13 mouse cellular contexts compared by ENCODE assay signal in the genomic region with DNA sequence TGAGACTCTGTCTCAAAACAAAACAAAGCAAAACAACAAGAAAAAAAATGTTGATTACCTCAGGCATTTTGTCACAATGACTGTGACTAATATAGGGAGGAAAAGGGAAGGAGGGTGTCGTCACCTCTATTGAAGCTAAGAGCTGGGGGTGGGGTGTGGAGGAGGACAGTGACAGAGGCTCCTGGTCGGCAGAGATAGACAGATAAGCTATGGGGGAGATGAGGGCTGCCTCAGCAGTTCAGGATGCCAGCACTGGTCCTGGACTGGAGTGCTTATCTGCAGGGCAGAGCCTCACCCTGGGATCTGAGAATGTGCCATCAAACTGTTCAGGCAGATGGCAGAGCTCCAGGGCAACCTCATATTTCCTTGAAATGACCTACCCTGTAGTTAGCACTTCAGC. TPM values are rescaled to one million over a fixed set of nuclear protein-coding genes. Genes with fewer than 3 reads are reported as not detected.
DNase-seq lines count a peak whose midpoint lies in the region; ATAC-seq lines count a peak whose summit lies in the region.
"Had no signal": no experiment of that assay in that cellular context is flagged by ENCODE, and none has a peak within 500 bp of the region (broad histone marks: within the 10 kb centered on the region; RNA-seq: fewer than 3 reads in every experiment).

No protein-coding gene starts in this region.

- 0 out of 2 replicates have a peak, but pooled peaks cover 2% of the 10 kb centered on the region for H3K4me1 ChIP-seq in heart, embryonic 16.5 days (ENCODE audit: control insufficient read depth, insufficient read depth, low read length)
- no peaks in the 10 kb centered on the region for H3K4me1 ChIP-seq in forebrain, embryonic 14.5 days (ENCODE audit: control insufficient read depth, insufficient read depth, low read length)
- H3K4me1 ChIP-seq: forebrain, embryonic 12.5 days; heart, embryonic 15.5 days had no signal

- no peak overlapping the region for H3K9ac ChIP-seq in heart, embryonic 16.5 days (ENCODE audit: low read length)
- no peak overlapping the region for H3K9ac ChIP-seq in forebrain, embryonic 14.5 days (ENCODE audit: low read length)
- H3K9ac ChIP-seq: forebrain, embryonic 12.5 days; heart, embryonic 15.5 days; limb, embryonic 13.5 days had no signal

- H3K27ac ChIP-seq in heart, embryonic 16.5 days (ENCODE audit: low read length), result no peak overlapping the region
- no peak overlapping the region for H3K27ac ChIP-seq in forebrain, embryonic 14.5 days (ENCODE audit: low read depth, low read length)
- H3K27ac ChIP-seq: forebrain, embryonic 12.5 days; heart, embryonic 15.5 days; limb, embryonic 13.5 days had no signal

- no peaks in the 10 kb centered on the region; the same call in 1 of the 2 replicates for H3K9me3 ChIP-seq in heart, embryonic 16.5 days (replicated peaks; ENCODE audit: control insufficient read depth, low read length)
- H3K9me3 ChIP-seq in forebrain, embryonic 14.5 days (replicated peaks; ENCODE audit: control insufficient read depth, low read length), result no peaks in the 10 kb centered on the region
- H3K9me3 ChIP-seq: forebrain, embryonic 12.5 days; heart, embryonic 15.5 days had no signal

- ATAC-seq in heart, embryonic 16.5 days (replicated peaks; ENCODE audit: extremely low read depth, insufficient read depth, low FRiP score), result 0 out of 2 replicates have a peak, but pooled peaks have one; percentile 18
- ATAC-seq in forebrain, embryonic 14.5 days, result no peak

- 34% methylated on average over 2 of the region's 2 CpGs for WGBS in heart, embryonic 16.5 days
- WGBS in forebrain, embryonic 14.5 days, result 74% methylated on average over 2 of the region's 2 CpGs

- H3K36me3 ChIP-seq in heart, embryonic 16.5 days (ENCODE audit: control insufficient read depth, insufficient read depth), result no peaks in the 10 kb centered on the region
- H3K36me3 ChIP-seq in forebrain, embryonic 14.5 days (ENCODE audit: control insufficient read depth, insufficient read depth, low read length), result no peaks in the 10 kb centered on the region
- H3K36me3 ChIP-seq: forebrain, embryonic 12.5 days; heart, embryonic 15.5 days; limb, embryonic 13.5 days had no signal

- H3K4me2 ChIP-seq in heart, embryonic 16.5 days (ENCODE audit: low read depth, low read length), result no peak overlapping the region
- no peak overlapping the region for H3K4me2 ChIP-seq in forebrain, embryonic 14.5 days (ENCODE audit: low read length)
- H3K4me2 ChIP-seq: forebrain, embryonic 12.5 days; heart, embryonic 15.5 days; limb, embryonic 13.5 days had no signal

- DNase-seq in heart, postnatal 36 days, result no peak
- DNase-seq in adipocyte (ENCODE audit: low spot score) (peak; percentile 7), liver (peak; percentile 87)
- DNase-seq in spleen, postnatal 10 days (ENCODE audit: low spot score in 2 of 2), result peak; percentile 50 to 66
- DNase-seq in left cerebral cortex, postnatal 4 days, result no peak
- DNase-seq in forebrain, embryonic 14.5 days (ENCODE audit: low spot score), result no peak
- DNase-seq in right cerebral cortex, postnatal 14 days, result no peak
- DNase-seq: adrenal gland, adult 2 months had no signal

- intact Hi-C loops in heart, postnatal 36 days (cut with DNase I), result no loop called here
- intact Hi-C loops in left cerebral cortex, postnatal 4 days (cut with DNase I), result no loop called here

- no peaks in the 10 kb centered on the region for H3K27me3 ChIP-seq in heart, embryonic 16.5 days (ENCODE audit: control insufficient read depth, insufficient read depth, low read length)
- no peaks in the 10 kb centered on the region for H3K27me3 ChIP-seq in forebrain, embryonic 14.5 days (replicated peaks; ENCODE audit: control insufficient read depth, insufficient read depth, low read length)
- H3K27me3 ChIP-seq: forebrain, embryonic 12.5 days; heart, embryonic 15.5 days; limb, embryonic 13.5 days had no signal

- no peak overlapping the region for H3K4me3 ChIP-seq in heart, embryonic 16.5 days (ENCODE audit: low read length)
- H3K4me3 ChIP-seq in forebrain, embryonic 14.5 days (ENCODE audit: low read depth, low read length), result no peak overlapping the region
- H3K4me3 ChIP-seq: forebrain, embryonic 12.5 days; heart, embryonic 15.5 days; limb, embryonic 13.5 days; myocyte had no signal

RNA-seq across cellular contexts. Expression of gene Fbxw7, which starts 43.1 kb away (rescaled TPM):
- 9.9 and 12.1 TPM in 2 replicates for polyA plus RNA-seq in heart, embryonic 16.5 days (2015; fragmentation: Nextera tagmentation; extraction: Ambion mirVana)
- total RNA-seq in heart, postnatal 36 days (2021), result 10 to 100 TPM; 35.3 to 45.3 TPM
- total RNA-seq in left cerebral cortex, postnatal 4 days (2021), result 100 to 1,000 TPM; 124 to 133 TPM
- polyA plus RNA-seq in forebrain, embryonic 14.5 days (2014; fragmentation: Nextera tagmentation; extraction: Ambion mirVana), result 27.9 and 31.4 TPM in 2 replicates

Comparison
In these comparisons a context has a peak if more than half of its experiments do, and no peak if none do; other contexts are left out.
1. DNase-seq: peak in adipocyte (single experiment), liver (single experiment) and spleen, postnatal 10 days (2 of 2); none in heart, postnatal 36 days (0 of 2), left cerebral cortex, postnatal 4 days (single experiment), forebrain, embryonic 14.5 days (single experiment) and right cerebral cortex, postnatal 14 days (single experiment).